Mouse (Mus musculus): ENCODE results near the gene Ube2d2b. TPM values are rescaled to one million over a fixed set of nuclear protein-coding genes. Genes with fewer than 3 reads are reported as not detected.
A peak's percentile ranks its signal among the peaks of the same experiment; 100 is the strongest.

The Ube2d2b gene
- polyA plus RNA-seq, 2 experiments, result 0.05 TPM; not detected in 1

DNA sequence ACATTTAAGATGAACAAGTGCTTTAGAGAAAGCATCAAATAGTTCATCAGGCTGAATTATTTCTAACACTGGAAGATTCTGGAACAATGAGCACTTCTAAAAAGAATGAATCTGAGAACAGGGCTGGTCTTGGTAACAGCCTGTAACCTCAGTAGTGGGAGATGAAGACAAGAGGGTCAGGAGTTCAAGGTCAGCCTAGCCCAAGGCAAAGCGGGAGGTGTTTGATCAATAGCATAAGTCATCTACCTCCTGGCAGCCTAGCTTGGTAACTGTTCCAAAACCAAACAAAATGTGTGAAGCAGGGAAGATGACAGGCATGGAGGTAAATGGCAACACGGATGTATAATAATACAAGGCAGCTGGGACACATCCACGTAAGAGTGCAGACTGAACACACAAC is 34.1 kb downstream of the Ube2d2b start:
- 86% methylated on average over 3 of the region's 3 CpGs for WGBS (ENCODE audit: insufficient replicate concordance)
- Histone ChIP-seq H3K27me3 (ENCODE audit: control insufficient read depth, insufficient read depth, low read length) (no peaks in the 10 kb centered on the region), H3K9ac (replicated peaks) (no peak overlapping the region), H3K27ac (no peak overlapping the region), H3K4me2 (ENCODE audit: low read depth) (no peak overlapping the region), H3K4me3 (ENCODE audit: insufficient read depth in 1 of 2, low read depth in 2 of 2, low read length in 2 of 2) (no peak overlapping the region), H3K9me3 (ENCODE audit: control insufficient read depth, low read length) (no peaks in the 10 kb centered on the region), H3K4me1 (replicated peaks; ENCODE audit: control insufficient read depth in 2 of 2, insufficient read depth in 2 of 2, low read length in 1 of 2) (peaks cover 31 to 36% of the 10 kb centered on the region in 2 experiments), H3K36me3 (replicated peaks; ENCODE audit: control insufficient read depth, insufficient read depth, low read depth) (peaks cover 6% of the 10 kb centered on the region)
- no peak for TF ChIP-seq CTCF (IDR thresholded peaks at IDR 0.05; ENCODE audit: low read depth)
- no peak for TF ChIP-seq EP300 (IDR thresholded peaks at IDR 0.05; ENCODE audit: low read depth)
- no peak for DNase-seq (ENCODE audit: low read depth in 3 of 3, low spot score in 3 of 3)
- ATAC-seq (ENCODE audit: insufficient read depth), result no peak

- peak overlapping the region; percentile 42 to 100 for H3K4me3 ChIP-seq (ENCODE audit: insufficient read depth in 1 of 2, low read depth in 2 of 2, low read length in 2 of 2)
- ATAC-seq (ENCODE audit: insufficient read depth), result peak; percentile 17; the same call in 1 of the 2 replicates
- peak overlapping the region; percentile 98 for H3K9ac ChIP-seq (replicated peaks)
Measured at GRCm38 (mm10) chr5:107866127-107867126, 36.5 kb downstream of the Ube2d2b start.

DNA sequence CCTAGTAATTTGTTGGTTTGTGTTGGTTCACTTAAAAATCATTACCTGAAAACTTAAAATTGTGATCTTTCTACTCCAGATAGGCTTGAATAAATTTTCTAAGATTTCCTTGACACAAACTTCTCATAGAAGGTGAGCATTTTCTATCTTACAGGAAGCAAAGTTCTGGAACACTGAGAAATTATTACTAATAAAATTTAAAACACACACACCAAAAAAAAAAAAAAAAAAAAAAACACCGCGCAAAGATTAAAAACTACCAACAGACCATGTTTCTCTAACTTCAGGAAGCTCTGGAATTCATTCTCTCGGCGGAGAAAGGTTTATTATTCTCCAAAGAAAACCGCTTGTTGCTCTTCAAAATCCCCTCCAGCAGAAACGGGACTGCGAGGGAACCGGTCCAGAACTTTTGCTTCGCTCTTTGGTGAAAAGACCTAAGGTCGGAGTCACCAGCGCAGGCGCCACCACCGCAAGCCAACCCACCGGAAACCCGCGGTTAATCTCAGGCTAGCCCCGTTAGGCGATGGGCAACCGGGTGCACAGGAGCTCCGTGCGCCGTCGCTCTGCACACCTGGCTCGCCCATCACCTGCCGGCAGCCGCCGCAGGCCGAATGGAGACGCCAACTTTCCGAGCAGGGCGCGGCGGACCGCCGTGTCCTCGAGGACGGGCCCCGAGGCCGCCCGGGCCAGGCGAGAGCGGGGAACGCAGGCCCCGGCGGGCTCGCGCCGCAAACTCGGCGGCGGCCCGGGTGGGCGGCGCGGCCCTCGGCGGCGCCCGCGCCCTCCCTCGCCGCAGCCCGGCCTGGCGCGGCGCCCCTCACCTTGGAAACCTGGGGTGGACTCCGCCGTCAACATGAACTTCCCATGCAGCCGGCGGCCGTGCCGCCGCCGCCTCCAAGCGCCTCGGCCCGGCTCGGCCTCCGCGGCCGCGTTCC is 38.3 kb downstream of the Ube2d2b start:
- DNase-seq (ENCODE audit: low read depth in 3 of 3, low spot score in 3 of 3) (peak in 1 of 3 experiments; percentile 56), ATAC-seq (ENCODE audit: insufficient read depth) (peak; percentile 60)
- peak overlapping the region; percentile 98 for H3K9ac ChIP-seq (replicated peaks)
- H3K9me3 ChIP-seq (ENCODE audit: control insufficient read depth, low read length), result no peaks in the 10 kb centered on the region
- no peaks in the 10 kb centered on the region for H3K27me3 ChIP-seq (ENCODE audit: control insufficient read depth, insufficient read depth, low read length)
- H3K4me1 ChIP-seq (replicated peaks; ENCODE audit: control insufficient read depth in 2 of 2, insufficient read depth in 2 of 2, low read length in 1 of 2), result peaks cover 54 to 57% of the 10 kb centered on the region in 2 experiments
- under 1% methylated on average over 81 of the region's 82 CpGs for WGBS (ENCODE audit: insufficient replicate concordance)
- H3K4me3 ChIP-seq (ENCODE audit: insufficient read depth in 1 of 2, low read depth in 2 of 2, low read length in 2 of 2), result peak overlapping the region; percentile 71 to 100
- peak overlapping the region; percentile 79 for H3K27ac ChIP-seq
- TF ChIP-seq EP300 (IDR thresholded peaks at IDR 0.05; ENCODE audit: low read depth), result no peak
- no peak for TF ChIP-seq CTCF (IDR thresholded peaks at IDR 0.05; ENCODE audit: low read depth)
- peaks cover 24% of the 10 kb centered on the region for H3K36me3 ChIP-seq (replicated peaks; ENCODE audit: control insufficient read depth, insufficient read depth, low read depth)
- peak overlapping the region; percentile 97 for H3K4me2 ChIP-seq (ENCODE audit: low read depth)

More at GRCm38 (mm10) chr5:107866127-107867126, 36.5 kb downstream of the Ube2d2b start:
- WGBS (ENCODE audit: insufficient replicate concordance), result 2% methylated on average over 2 of the region's 2 CpGs
- Histone ChIP-seq H3K4me2 (ENCODE audit: low read depth) (peak overlapping the region; percentile 97), H3K36me3 (replicated peaks; ENCODE audit: control insufficient read depth, insufficient read depth, low read depth) (peaks cover 11% of the 10 kb centered on the region), H3K27ac (peak overlapping the region; percentile 52), H3K9me3 (ENCODE audit: control insufficient read depth, low read length) (no peaks in the 10 kb centered on the region), H3K27me3 (ENCODE audit: control insufficient read depth, insufficient read depth, low read length) (no peaks in the 10 kb centered on the region), H3K4me1 (replicated peaks; ENCODE audit: control insufficient read depth in 2 of 2, insufficient read depth in 2 of 2, low read length in 1 of 2) (peaks cover 44 to 46% of the 10 kb centered on the region in 2 experiments)
- DNase-seq (ENCODE audit: low read depth in 3 of 3, low spot score in 3 of 3), result peak; percentile 50 to 67 (median 64)
- peak; percentile 77 for TF ChIP-seq EP300 (IDR thresholded peaks at IDR 0.05; ENCODE audit: low read depth)
- no peak for TF ChIP-seq CTCF (IDR thresholded peaks at IDR 0.05; ENCODE audit: low read depth)

- H3K4me1 ChIP-seq (replicated peaks; ENCODE audit: control insufficient read depth in 2 of 2, insufficient read depth in 2 of 2, low read length in 1 of 2), result peaks cover 56 to 60% of the 10 kb centered on the region in 2 experiments
- peak overlapping the region; percentile 97 for H3K4me2 ChIP-seq (ENCODE audit: low read depth)
- peak overlapping the region; percentile 79 for H3K27ac ChIP-seq
- no peaks in the 10 kb centered on the region for H3K9me3 ChIP-seq (ENCODE audit: control insufficient read depth, low read length)
- ATAC-seq (ENCODE audit: insufficient read depth), result peak; percentile 90
- TF ChIP-seq EP300 (IDR thresholded peaks at IDR 0.05; ENCODE audit: low read depth), result no peak
- TF ChIP-seq CTCF (IDR thresholded peaks at IDR 0.05; ENCODE audit: low read depth), result no peak
- peak overlapping the region; percentile 98 for H3K9ac ChIP-seq (replicated peaks)
- H3K27me3 ChIP-seq (ENCODE audit: control insufficient read depth, insufficient read depth, low read length), result no peaks in the 10 kb centered on the region
- H3K4me3 ChIP-seq (ENCODE audit: insufficient read depth in 1 of 2, low read depth in 2 of 2, low read length in 2 of 2), result peak overlapping the region; percentile 71 to 100
- under 1% methylated on average over 58 of the region's 58 CpGs for WGBS (ENCODE audit: insufficient replicate concordance)
- peaks cover 24% of the 10 kb centered on the region for H3K36me3 ChIP-seq (replicated peaks; ENCODE audit: control insufficient read depth, insufficient read depth, low read depth)
- DNase-seq (ENCODE audit: low read depth in 3 of 3, low spot score in 3 of 3), result peak; percentile 77 to 81 (median 78)
Measured at GRCm38 (mm10) chr5:107868905-107869424, 39.1 kb downstream of the Ube2d2b start.
